Mouse (Mus musculus) kidney, adult 2 months (tissue): ENCODE measurements around the gene Scp2. TPM values are rescaled to one million over a fixed set of nuclear protein-coding genes. Genes with fewer than 3 reads are reported as not detected.
A peak's percentile ranks its signal among the peaks of the same experiment; 100 is the strongest.

Source experiments
- DNase-seq: peaks from one replicate; pipeline ENCODE4 v3.0.0; 2021
- H3K27ac ChIP-seq: fragments of 200-500 bp; 2 replicates; pipeline ENCODE4 v1.5.1; 2012; ENCODE audit warnings: low read depth, low read length, control low read depth, inconsistent platforms; ENCODE audit not compliant: insufficient read depth
- H3K27me3 ChIP-seq: fragments of 200-500 bp; replicated peaks from 2 replicates; pipeline ENCODE4 v1.6.1; 2012; ENCODE audit warnings: mild to moderate bottlenecking, moderate library complexity, low read length, inconsistent platforms; ENCODE audit not compliant: control insufficient read depth, insufficient read depth
- H3K36me3 ChIP-seq: fragments of 200-500 bp; 2 replicates; pipeline ENCODE4 v1.6.1; 2012; ENCODE audit warnings: mild to moderate bottlenecking, moderate library complexity, low read length, inconsistent platforms; ENCODE audit not compliant: control insufficient read depth, insufficient read depth
- H3K4me1 ChIP-seq: fragments of 200-500 bp; 2 replicates; pipeline ENCODE4 v1.6.1; 2011; ENCODE audit warnings: low read length; ENCODE audit not compliant: control insufficient read depth, insufficient read depth
- H3K4me3 ChIP-seq: fragments of 200-500 bp; 2 replicates; pipeline ENCODE4 v1.5.1; 2011; ENCODE audit warnings: mild to moderate bottlenecking, low read depth, low read length, control low read depth; ENCODE audit not compliant: insufficient read depth
- CTCF ChIP-seq: fragments of 200-500 bp; conservative IDR thresholded peaks from 2 replicates; pipeline ENCODE4 v1.5.1; 2011; ENCODE audit warnings: low read depth, mild to moderate bottlenecking, control low read depth, low read length, moderate library complexity, mixed read lengths; ENCODE audit not compliant: insufficient read depth, insufficient read length
- POLR2A ChIP-seq: fragments of 200-500 bp; IDR thresholded peaks from one replicate; pipeline ENCODE4 v1.6.1; 2011; ENCODE audit warnings: low read depth, low read length, control low read depth
- WGBS: fragments of 180-500 bp; shearing (Covaris S2); methylation state at CpG from one replicate; pipeline ENCODE4 v1.1.7; 2018; 5-methylcytosine and 5-hydroxymethylcytosine counted together
- polyA plus RNA-seq: library from polyadenylated mRNA; depleted of rRNA; stranded (reverse); fragments of >200 nt; gene quantifications from 2 replicates; pipeline ENCODE4 v1.2.3, GENCODE M21; 2012

The Scp2 gene
- polyA plus RNA-seq, 1 experiment, result 670 TPM

DNA sequence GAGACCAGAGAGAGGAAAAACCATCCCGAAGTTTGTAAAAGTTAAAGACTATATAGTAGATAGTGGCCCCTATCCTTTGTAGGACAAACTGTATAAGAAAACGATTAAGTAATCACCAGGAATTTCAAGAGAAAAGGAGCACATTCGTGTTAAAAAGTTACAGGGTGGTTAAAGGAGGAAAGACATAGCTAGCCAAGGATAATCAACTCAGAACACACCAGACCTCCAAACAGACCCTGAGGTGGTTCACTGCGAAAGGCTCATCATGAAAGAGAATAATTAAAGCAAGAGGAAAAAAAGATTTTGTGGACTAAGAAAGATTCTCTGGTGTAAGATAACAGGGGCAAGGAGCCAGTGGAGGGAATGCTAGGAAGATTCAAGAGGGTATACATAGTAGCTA is 74.5 kb downstream of the Scp2 start:
- no peak for TF ChIP-seq CTCF
- TF ChIP-seq POLR2A, result no peak
- DNase-seq, result peak; percentile 58
- H3K4me3 ChIP-seq, result peak overlapping the region; percentile 80
- peaks cover 10% of the 10 kb centered on the region; the same call in 1 of the 2 replicates for H3K36me3 ChIP-seq
- 29% methylated on average over 4 of the region's 4 CpGs for WGBS
- peaks cover 21% of the 10 kb centered on the region; the same call in 1 of the 2 replicates for H3K4me1 ChIP-seq
- H3K27me3 ChIP-seq, result no peaks in the 10 kb centered on the region
- peak overlapping the region; percentile 93 for H3K27ac ChIP-seq

DNA sequence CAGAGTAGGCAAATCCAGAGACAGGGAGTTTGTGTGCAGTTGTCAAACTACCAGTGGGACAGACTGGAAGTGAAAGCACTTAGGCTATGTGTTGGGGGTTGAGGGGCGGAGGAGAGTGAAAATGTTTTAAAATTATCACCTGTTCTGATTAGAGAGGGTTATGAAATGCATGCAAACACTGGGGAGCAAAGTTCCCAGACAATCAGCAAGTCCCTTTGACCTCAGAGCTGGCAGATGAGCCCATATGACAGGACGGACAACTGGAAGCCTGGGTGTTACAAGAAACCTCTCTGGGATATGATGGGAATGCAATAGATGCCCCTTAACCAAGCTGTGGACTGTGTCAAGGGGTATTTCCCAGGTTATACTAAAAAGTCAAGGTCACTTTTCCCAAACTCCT is 76.7 kb downstream of the Scp2 start:
- TF ChIP-seq CTCF (no peak), POLR2A (no peak)
- Histone ChIP-seq H3K27me3 (no peaks in the 10 kb centered on the region), H3K36me3 (peaks cover 13% of the 10 kb centered on the region), H3K4me3 (no peak overlapping the region), H3K27ac (peak overlapping the region; percentile 71), H3K4me1 (peaks cover 32% of the 10 kb centered on the region; the same call in 1 of the 2 replicates)
- peak; percentile 76 for DNase-seq
- 63% methylated on average over 2 of the region's 2 CpGs for WGBS

DNA sequence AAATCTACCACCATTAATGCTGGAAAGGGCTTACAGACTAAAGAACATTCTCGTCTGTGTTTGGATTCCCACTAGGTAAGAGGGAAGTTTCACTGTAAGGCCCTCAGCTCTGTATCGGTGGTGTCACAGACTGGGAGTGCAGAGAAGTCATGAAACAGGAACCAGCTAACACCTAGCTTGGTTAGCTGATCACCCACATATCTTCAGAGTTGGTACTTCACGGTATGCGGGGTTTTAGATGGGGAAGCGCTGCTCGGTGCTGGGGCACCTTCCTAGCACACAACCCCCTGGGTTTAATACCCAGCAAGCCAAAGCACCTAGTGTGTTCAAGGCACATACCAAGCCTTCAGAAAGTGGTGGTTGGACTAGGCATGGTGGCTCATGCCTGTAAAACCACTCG is 77.5 kb downstream of the Scp2 start:
- WGBS, result 59% methylated on average over 7 of the region's 7 CpGs
- Histone ChIP-seq H3K4me1 (peaks cover 32% of the 10 kb centered on the region; the same call in 1 of the 2 replicates), H3K27ac (peak overlapping the region; percentile 71), H3K4me3 (no peak overlapping the region), H3K36me3 (peaks cover 14% of the 10 kb centered on the region), H3K27me3 (no peaks in the 10 kb centered on the region)
- no peak for DNase-seq
- TF ChIP-seq CTCF (no peak), POLR2A (no peak)

DNA sequence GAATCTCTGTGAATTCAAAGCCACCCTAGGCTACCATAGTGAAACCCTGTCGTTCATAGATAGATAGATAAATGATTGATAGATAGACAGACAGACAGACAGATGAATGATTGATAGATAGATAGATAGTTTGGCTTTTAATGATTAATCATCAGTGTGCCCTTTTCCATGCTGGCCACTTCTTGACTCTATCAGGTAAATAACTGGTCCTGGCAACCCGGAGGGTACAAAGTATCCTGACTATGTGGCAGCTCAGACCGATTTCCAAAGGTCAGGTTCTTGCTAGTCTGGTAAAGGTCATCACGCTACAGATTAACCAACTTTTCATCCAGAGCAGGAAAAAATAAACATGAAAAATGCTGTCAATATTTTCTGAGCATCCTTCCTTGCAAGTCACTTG is 78.2 kb downstream of the Scp2 start:
- Histone ChIP-seq H3K27me3 (no peaks in the 10 kb centered on the region), H3K27ac (peak overlapping the region; percentile 90; the same call in 1 of the 2 replicates), H3K36me3 (peaks cover 18% of the 10 kb centered on the region), H3K4me3 (no peak overlapping the region), H3K4me1 (peaks cover 32% of the 10 kb centered on the region; the same call in 1 of the 2 replicates)
- DNase-seq, result peak; percentile 93
- no peak for TF ChIP-seq POLR2A
- TF ChIP-seq CTCF, result no peak
- WGBS, result 51% methylated on average over 4 of the region's 4 CpGs

DNA sequence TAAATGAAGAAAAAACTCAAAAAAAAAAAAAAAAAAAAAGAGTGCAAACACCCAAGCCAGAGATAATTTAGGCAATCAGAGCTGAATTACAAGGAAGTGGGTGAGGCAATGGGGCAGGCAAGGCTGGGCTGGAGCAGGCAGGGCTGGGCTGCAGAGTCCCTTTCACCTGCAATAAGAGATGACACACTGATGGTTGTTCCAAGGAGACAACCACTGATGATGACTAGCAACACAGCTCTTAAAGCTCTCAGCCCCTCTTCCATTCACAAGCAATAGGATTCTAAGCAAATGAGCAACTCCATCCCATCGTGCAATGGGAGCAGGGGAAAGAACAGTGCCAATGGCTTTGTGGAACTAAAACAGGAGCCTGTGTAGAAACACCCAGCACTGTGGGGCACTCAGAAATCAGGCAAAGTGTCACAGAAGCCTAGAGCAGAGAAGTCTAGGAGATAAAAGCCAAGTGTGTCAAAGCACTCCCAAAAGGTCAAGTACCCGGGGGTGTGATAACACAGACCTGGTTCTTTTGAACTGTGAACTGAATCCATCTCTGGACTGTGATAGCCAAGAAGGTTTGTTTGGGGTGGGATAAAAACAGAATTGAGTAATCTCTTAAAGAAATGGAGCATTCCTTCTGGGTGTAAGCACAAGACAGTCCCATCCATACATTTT is 79.5 kb downstream of the Scp2 start:
- Histone ChIP-seq H3K36me3 (peaks cover 20% of the 10 kb centered on the region), H3K4me3 (no peak overlapping the region), H3K27me3 (no peaks in the 10 kb centered on the region), H3K4me1 (peaks cover 32% of the 10 kb centered on the region; the same call in 1 of the 2 replicates), H3K27ac (peak overlapping the region; percentile 57)
- 66% methylated on average over 2 of the region's 2 CpGs for WGBS
- no peak for DNase-seq
- no peak for TF ChIP-seq POLR2A
- TF ChIP-seq CTCF, result no peak

DNA sequence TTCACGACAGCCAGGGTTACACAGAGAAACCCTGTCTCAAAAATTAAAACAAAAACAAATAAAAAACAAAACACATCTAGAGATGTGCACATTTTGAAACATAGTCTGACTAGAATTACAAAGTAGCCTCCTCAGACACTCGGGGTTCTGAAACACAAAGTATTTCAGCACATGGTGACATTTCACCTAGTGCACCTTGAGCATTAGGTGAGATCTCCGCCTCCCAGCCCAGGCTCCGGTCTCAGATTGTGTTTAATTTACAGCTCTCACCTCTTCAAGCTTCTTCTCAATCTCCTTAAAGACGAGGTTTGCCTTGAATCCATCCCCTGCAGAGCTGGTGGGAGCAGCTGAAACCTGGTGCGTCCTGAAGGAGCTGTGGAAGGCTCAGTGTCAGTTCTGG is 81.2 kb downstream of the Scp2 start:
- H3K27me3 ChIP-seq, result no peaks in the 10 kb centered on the region
- peaks cover 29% of the 10 kb centered on the region; the same call in 1 of the 2 replicates for H3K4me1 ChIP-seq
- no peak overlapping the region for H3K4me3 ChIP-seq
- WGBS, result 56% methylated on average over 6 of the region's 6 CpGs
- H3K36me3 ChIP-seq, result peaks cover 22% of the 10 kb centered on the region
- no peak for TF ChIP-seq POLR2A
- TF ChIP-seq CTCF, result no peak
- peak; percentile 62 for DNase-seq
- peak overlapping the region; percentile 93 for H3K27ac ChIP-seq

DNA sequence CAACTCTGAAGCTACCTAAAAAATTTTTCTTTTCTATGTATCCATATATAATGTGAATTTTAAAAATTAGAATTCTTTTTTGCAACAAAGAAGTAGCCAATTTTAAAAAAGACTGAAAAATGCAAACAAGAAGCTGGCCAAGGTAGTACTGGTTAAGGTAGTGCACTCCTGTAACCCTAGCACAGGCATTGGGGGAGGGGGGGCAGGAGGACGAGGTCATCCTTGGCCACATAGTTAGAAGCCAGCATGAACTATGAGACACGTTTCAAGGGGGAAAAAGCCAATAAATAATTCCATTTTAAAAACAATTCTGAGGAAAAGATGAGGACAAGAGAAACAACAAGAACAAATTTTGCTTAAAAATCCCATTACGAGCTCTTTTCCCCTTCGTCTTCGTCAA is 82.3 kb downstream of the Scp2 start:
- WGBS, result 73% methylated on average over 5 of the region's 5 CpGs
- Histone ChIP-seq H3K36me3 (peaks cover 20% of the 10 kb centered on the region), H3K27ac (no peak overlapping the region), H3K4me3 (no peak overlapping the region), H3K4me1 (peaks cover 22% of the 10 kb centered on the region; the same call in 1 of the 2 replicates), H3K27me3 (no peaks in the 10 kb centered on the region)
- no peak for TF ChIP-seq CTCF
- no peak for TF ChIP-seq POLR2A
- no peak for DNase-seq
